Mouse (Mus musculus) liver, embryonic 13.5 days (tissue): ENCODE results near the gene Dazap2. TPM values are rescaled to one million over a fixed set of nuclear protein-coding genes. Genes with fewer than 3 reads are reported as not detected.
A peak's percentile ranks its signal among the peaks of the same experiment; 100 is the strongest.

Source experiments
- ATAC-seq: fragments of 200-750 bp; cut with Nextera tagmentation; 2 replicates; pipeline ENCODE4 v1.8.0; 2017; ENCODE audit warnings: low read depth, mild to moderate bottlenecking, moderate number of reproducible peaks, moderate library complexity
- DNase-seq: peaks from one replicate; pipeline ENCODE4 v3.0.0; 2022
- H3K27ac ChIP-seq: fragments of 300-500 bp; sonication (generic); 2 replicates; pipeline ENCODE4 v1.5.1; 2015; ENCODE audit warnings: moderate library complexity, mild to moderate bottlenecking, inconsistent platforms
- H3K27me3 ChIP-seq: fragments of 300-500 bp; sonication (generic); 2 replicates; pipeline ENCODE4 v1.6.1; 2015; ENCODE audit warnings: mild to moderate bottlenecking, inconsistent platforms
- H3K36me3 ChIP-seq: fragments of 300-500 bp; sonication (generic); 2 replicates; pipeline ENCODE4 v1.6.1; 2015; ENCODE audit warnings: mild to moderate bottlenecking, inconsistent platforms
- H3K4me1 ChIP-seq: fragments of 300-500 bp; sonication (generic); replicated peaks from 2 replicates; pipeline ENCODE4 v1.6.1; 2015; ENCODE audit warnings: inconsistent platforms
- H3K4me2 ChIP-seq: fragments of 300-500 bp; sonication (generic); 2 replicates; pipeline ENCODE4 v1.6.1; 2015; ENCODE audit warnings: inconsistent platforms, mild to moderate bottlenecking, moderate library complexity
- H3K4me3 ChIP-seq: fragments of 300-500 bp; sonication (generic); replicated peaks from 2 replicates; pipeline ENCODE4 v1.5.1; 2015; ENCODE audit warnings: mild to moderate bottlenecking, inconsistent platforms
- H3K9ac ChIP-seq: fragments of 300-500 bp; sonication (generic); 2 replicates; pipeline ENCODE4 v1.6.1; 2015; ENCODE audit warnings: mild to moderate bottlenecking, inconsistent platforms
- H3K9me3 ChIP-seq: fragments of 300-500 bp; sonication (generic); replicated peaks from 2 replicates; pipeline ENCODE4 v1.6.1; 2016; ENCODE audit warnings: inconsistent platforms
- WGBS: fragments of 180-500 bp; shearing (Covaris S2); methylation state at CpG from one replicate; pipeline ENCODE4 v1.1.7; 2015; ENCODE audit not compliant: insufficient replicate concordance; 5-methylcytosine and 5-hydroxymethylcytosine counted together
- microRNA-seq: library from miRNA; unstranded; fragments of <30 nt; microRNA quantifications from one replicate; pipeline ENCODE4, GENCODE M21; 2016
- polyA plus RNA-seq: library from polyadenylated mRNA; unstranded; fragments of >200 nt; fragmentation: Nextera tagmentation; extraction: Ambion mirVana; gene quantifications from 2 replicates; pipeline ENCODE4 v1.2.1, GENCODE M21; 2015

Dazap2 gene
- polyA plus RNA-seq, 1 experiment from 2014 or later: 141 TPM

- peak overlapping the region; percentile 74 for H3K4me2 ChIP-seq
- H3K9ac ChIP-seq: peak overlapping the region; percentile 44
- H3K4me1 ChIP-seq: peaks cover 70% of the 10 kb centered on the region
- 0 out of 2 replicates have a peak overlapping the region, but pooled peaks have one; percentile 47 for H3K27ac ChIP-seq
- no peaks in the 10 kb centered on the region for H3K9me3 ChIP-seq
- no peaks in the 10 kb centered on the region for H3K36me3 ChIP-seq
- ATAC-seq (no peak), DNase-seq (no peak)
- H3K27me3 ChIP-seq: no peaks in the 10 kb centered on the region
- 22% methylated on average over 9 of the region's 9 CpGs for WGBS
- H3K4me3 ChIP-seq: peak overlapping the region; percentile 66
Observed at GRCm38 (mm10) chr15:100665411-100666218, 50.5 kb downstream of the Dazap2 start.

- Histone ChIP-seq H3K4me1 (peaks cover 70% of the 10 kb centered on the region), H3K4me2 (peak overlapping the region; percentile 74), H3K27me3 (no peaks in the 10 kb centered on the region), H3K9ac (peak overlapping the region; percentile 44), H3K4me3 (peak overlapping the region; percentile 66), H3K9me3 (no peaks in the 10 kb centered on the region), H3K27ac (peak overlapping the region; percentile 47; the same call in 1 of the 2 replicates), H3K36me3 (no peaks in the 10 kb centered on the region)
- peak; percentile 37; the same call in 1 of the 2 replicates for ATAC-seq
- peak; percentile 33 for DNase-seq
- 5% methylated on average over 7 of the region's 7 CpGs for WGBS
Observed at GRCm38 (mm10) chr15:100666219-100666696, 51.1 kb downstream of the Dazap2 start.

GRCm38 (mm10) chr15:100666851-100667250 lies 51.7 kb downstream of the Dazap2 start:
- DNase-seq (no peak), ATAC-seq (no peak)
- Histone ChIP-seq H3K4me2 (peak overlapping the region; percentile 74), H3K4me1 (peaks cover 73% of the 10 kb centered on the region), H3K9ac (peak overlapping the region; percentile 52), H3K27ac (peak overlapping the region; percentile 47), H3K27me3 (no peaks in the 10 kb centered on the region), H3K4me3 (peak overlapping the region; percentile 66), H3K36me3 (no peaks in the 10 kb centered on the region), H3K9me3 (no peaks in the 10 kb centered on the region)
- 8% methylated on average over 12 of the region's 12 CpGs for WGBS

- no peaks in the 10 kb centered on the region for H3K27me3 ChIP-seq
- no peaks in the 10 kb centered on the region for H3K9me3 ChIP-seq
- ATAC-seq (no peak), DNase-seq (no peak)
- H3K9ac ChIP-seq: peak overlapping the region; percentile 52; the same call in 1 of the 2 replicates
- peaks cover 70% of the 10 kb centered on the region for H3K4me1 ChIP-seq
- 25% methylated on average over 6 of the region's 6 CpGs for WGBS
- H3K4me2 ChIP-seq: peak overlapping the region; percentile 74
- H3K27ac ChIP-seq: peak overlapping the region; percentile 47
- H3K4me3 ChIP-seq: peak overlapping the region; percentile 66
- H3K36me3 ChIP-seq: no peaks in the 10 kb centered on the region
Observed at GRCm38 (mm10) chr15:100667420-100667819, 52.3 kb downstream of the Dazap2 start.

- H3K4me2 ChIP-seq: peak overlapping the region; percentile 74
- no peaks in the 10 kb centered on the region for H3K9me3 ChIP-seq
- H3K27ac ChIP-seq: peak overlapping the region; percentile 47
- H3K4me3 ChIP-seq: peak overlapping the region; percentile 66
- H3K36me3 ChIP-seq: no peaks in the 10 kb centered on the region
- no peaks in the 10 kb centered on the region for H3K27me3 ChIP-seq
- H3K4me1 ChIP-seq: peaks cover 71% of the 10 kb centered on the region
- WGBS: 45% methylated on average over 5 of the region's 5 CpGs
- ATAC-seq (no peak), DNase-seq (no peak)
- H3K9ac ChIP-seq: peak overlapping the region; percentile 76; the same call in 1 of the 2 replicates
Observed at GRCm38 (mm10) chr15:100667871-100668545, 52.9 kb downstream of the Dazap2 start.

- peak within 1 kb of the TSS; percentile 63 for H3K27ac ChIP-seq
- H3K9me3 ChIP-seq: no peaks in the 10 kb centered on the region
- peak within 1 kb of the TSS; percentile 76 for H3K9ac ChIP-seq
- DNase-seq (peak; percentile 65), ATAC-seq (peak; percentile 61)
- H3K27me3 ChIP-seq: no peaks in the 10 kb centered on the region
- peaks cover 76% of the 10 kb centered on the region for H3K4me1 ChIP-seq
- peak within 1 kb of the TSS; percentile 66 for H3K4me3 ChIP-seq
- H3K36me3 ChIP-seq: no peaks in the 10 kb centered on the region
- WGBS: 22% methylated on average over 20 of the region's 20 CpGs
- peak within 1 kb of the TSS; percentile 74 for H3K4me2 ChIP-seq
Observed at GRCm38 (mm10) chr15:100669337-100669736, 54.2 kb downstream of the Dazap2 start, which contains the start of gene Bin2. Bin2 (minus strand) TSS chr15:100669553.

GRCm38 (mm10) chr15:100670004-100670403 lies 54.9 kb downstream of the Dazap2 start:
- H3K9ac ChIP-seq: no peak overlapping the region
- H3K27ac ChIP-seq: no peak overlapping the region
- no peaks in the 10 kb centered on the region for H3K36me3 ChIP-seq
- no peaks in the 10 kb centered on the region for H3K9me3 ChIP-seq
- DNase-seq (no peak), ATAC-seq (no peak)
- 64% methylated on average over 8 of the region's 8 CpGs for WGBS
- H3K27me3 ChIP-seq: no peaks in the 10 kb centered on the region
- H3K4me2 ChIP-seq: peak overlapping the region; percentile 74; the same call in 1 of the 2 replicates
- H3K4me3 ChIP-seq: no peak overlapping the region
- H3K4me1 ChIP-seq: peaks cover 76% of the 10 kb centered on the region

Small RNA genes within 50 kb of the gene (microRNA-seq; reads per million reads assigned to microRNA genes)
- gene Mir6961: not detected

Other genes with a start within 250 kb of the Dazap2 start
- gene Gm5475, start 193.2 kb upstream of the Dazap2 start, polyA plus RNA-seq: not detected in 2 replicates
- gene Slc11a2, start 190.3 kb upstream of the Dazap2 start, polyA plus RNA-seq: 46.8 and 57.1 TPM in 2 replicates
- gene Letmd1, start 146.3 kb upstream of the Dazap2 start, polyA plus RNA-seq: 14.4 and 15.0 TPM in 2 replicates
- 1.1 and 1.3 TPM in 2 replicates for gene Csrnp2, start 119.9 kb upstream of the Dazap2 start, polyA plus RNA-seq
- 4.4 and 4.6 TPM in 2 replicates for gene Tfcp2, start 63.3 kb upstream of the Dazap2 start, polyA plus RNA-seq
- gene Pou6f1, start 15.4 kb upstream of the Dazap2 start, polyA plus RNA-seq: 0.10 and 0.23 TPM in 2 replicates
- gene Smagp, start 21.6 kb downstream of the Dazap2 start, polyA plus RNA-seq: 7.7 and 7.9 TPM in 2 replicates
- 19.7 and 25.7 TPM in 2 replicates for gene Bin2, start 54.2 kb downstream of the Dazap2 start, polyA plus RNA-seq
- 8.2 and 11.8 TPM in 2 replicates for gene Cela1, start 72.6 kb downstream of the Dazap2 start, polyA plus RNA-seq
- 1.1 and 1.3 TPM in 2 replicates for gene Galnt6, start 114.0 kb downstream of the Dazap2 start, polyA plus RNA-seq
- 0.34 and 0.51 TPM in 2 replicates for gene Slc4a8, start 146.4 kb downstream of the Dazap2 start, polyA plus RNA-seq